Mouse (Mus musculus): ENCODE data around the gene Map1b. TPM values are rescaled to one million over a fixed set of nuclear protein-coding genes. Genes with fewer than 3 reads are reported as not detected.

Gene Map1b
- polyA plus RNA-seq, 1 experiment from 2014 or later, result 3.0 TPM

- H3K4me2 ChIP-seq, result no peak overlapping the region
- no peak overlapping the region for H3K9ac ChIP-seq
- no peaks in the 10 kb centered on the region for H3K36me3 ChIP-seq (replicated peaks)
- H3K9me3 ChIP-seq (replicated peaks), result no peaks in the 10 kb centered on the region
- no peaks in the 10 kb centered on the region for H3K27me3 ChIP-seq
- no peak for ATAC-seq (ENCODE audit: insufficient read depth)
- 32% methylated on average over 8 of the region's 8 CpGs for WGBS (ENCODE audit: insufficient replicate concordance)
- H3K4me3 ChIP-seq (replicated peaks), result no peak overlapping the region
- no peak overlapping the region for H3K27ac ChIP-seq (replicated peaks)
- H3K4me1 ChIP-seq (replicated peaks), result no peaks in the 10 kb centered on the region
These were observed 9.2 kb upstream of the Map1b start for GRCm38 (mm10) chr13:99525491-99525890.

- peaks cover 11% of the 10 kb centered on the region; the same call in 1 of the 2 replicates for H3K4me1 ChIP-seq (replicated peaks)
- H3K27me3 ChIP-seq, result peaks cover 56% of the 10 kb centered on the region
- H3K9ac ChIP-seq, result no peak overlapping the region
- ATAC-seq (ENCODE audit: insufficient read depth), result no peak
- no peaks in the 10 kb centered on the region for H3K9me3 ChIP-seq (replicated peaks)
- H3K27ac ChIP-seq (replicated peaks), result no peak overlapping the region
- H3K4me3 ChIP-seq (replicated peaks), result no peak overlapping the region
- no peaks in the 10 kb centered on the region for H3K36me3 ChIP-seq (replicated peaks)
- 67% methylated on average over 5 of the region's 5 CpGs for WGBS (ENCODE audit: insufficient replicate concordance)
- H3K4me2 ChIP-seq, result no peak overlapping the region
These were observed 1.5 kb upstream of the Map1b start for GRCm38 (mm10) chr13:99517836-99518235.

- Histone ChIP-seq H3K9ac (no peak overlapping the region), H3K36me3 (replicated peaks) (no peaks in the 10 kb centered on the region), H3K27me3 (peaks cover 60% of the 10 kb centered on the region), H3K4me2 (peak overlapping the region; percentile 69), H3K9me3 (replicated peaks) (no peaks in the 10 kb centered on the region), H3K4me1 (replicated peaks) (peaks cover 11% of the 10 kb centered on the region; the same call in 1 of the 2 replicates), H3K4me3 (replicated peaks) (peak overlapping the region; percentile 47), H3K27ac (replicated peaks) (no peak overlapping the region)
- WGBS (ENCODE audit: insufficient replicate concordance), result 1% methylated on average over 42 of the region's 44 CpGs
- ATAC-seq (ENCODE audit: insufficient read depth), result no peak
These were observed 448 bp downstream of the Map1b start for GRCm38 (mm10) chr13:99515736-99516447.

DNA sequence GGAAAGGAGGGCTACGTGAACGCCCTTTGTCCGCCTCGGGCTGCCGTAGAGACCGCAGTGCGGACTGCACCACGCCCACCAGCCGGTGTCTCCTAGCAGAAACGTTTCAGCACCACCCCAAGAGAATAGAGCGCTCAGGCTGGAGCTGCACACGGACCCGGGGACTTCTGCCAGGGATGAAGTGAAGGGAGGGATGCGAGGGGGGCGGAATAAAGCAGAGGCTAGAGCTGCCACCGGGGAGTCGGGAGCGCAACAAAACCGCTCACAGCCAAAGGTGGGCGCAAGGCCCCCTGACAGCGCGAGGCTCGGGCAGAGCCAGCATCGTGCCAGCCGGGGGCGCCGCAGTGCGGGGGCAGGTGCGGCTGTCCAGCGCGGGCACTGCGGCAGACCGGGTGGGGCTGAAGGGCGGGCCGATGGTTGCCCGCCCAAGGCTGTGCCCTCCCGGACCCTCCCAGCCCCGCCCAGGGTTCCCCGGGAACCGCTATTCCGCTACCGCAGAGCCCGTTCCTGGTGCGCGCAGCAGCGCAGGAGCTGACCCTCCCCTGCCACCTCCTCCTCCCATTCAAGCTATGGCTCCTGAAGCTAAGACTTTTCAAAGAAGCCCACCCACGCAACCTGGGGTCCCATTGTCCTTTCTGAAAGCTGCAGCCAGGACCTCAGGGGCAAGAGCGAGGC is 1.3 kb downstream of the Map1b start:
- 1% methylated on average over 40 of the region's 48 CpGs for WGBS (ENCODE audit: insufficient replicate concordance)
- 0 out of 2 replicates have a peak, but pooled peaks have one; percentile 37 for ATAC-seq (ENCODE audit: insufficient read depth)
- peaks cover 60% of the 10 kb centered on the region for H3K27me3 ChIP-seq
- H3K4me2 ChIP-seq, result peak overlapping the region; percentile 69
- H3K4me3 ChIP-seq (replicated peaks), result peak overlapping the region; percentile 47
- no peaks in the 10 kb centered on the region for H3K36me3 ChIP-seq (replicated peaks)
- no peaks in the 10 kb centered on the region for H3K9me3 ChIP-seq (replicated peaks)
- no peak overlapping the region for H3K27ac ChIP-seq (replicated peaks)
- H3K9ac ChIP-seq, result no peak overlapping the region
- H3K4me1 ChIP-seq (replicated peaks), result peaks cover 11% of the 10 kb centered on the region; the same call in 1 of the 2 replicates

DNA sequence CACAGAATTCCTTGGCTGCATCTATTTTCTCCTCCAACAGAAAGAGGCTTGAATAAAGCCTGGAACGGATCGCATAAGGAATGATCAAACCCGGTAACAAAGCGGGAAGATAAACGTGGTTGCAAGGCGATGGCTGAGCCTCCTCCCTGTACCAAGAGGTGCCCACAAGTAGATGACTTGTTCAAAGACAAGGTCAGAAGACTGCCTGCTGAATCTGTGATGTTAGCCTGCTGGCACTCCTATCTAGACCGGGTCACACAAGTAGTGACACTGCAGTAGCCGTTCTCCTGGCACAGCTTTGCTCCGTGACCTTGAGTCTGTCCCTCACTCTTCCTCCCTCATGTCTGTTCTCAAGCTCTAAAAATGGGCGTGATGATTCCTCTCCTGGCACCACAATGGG is 2.4 kb downstream of the Map1b start:
- Histone ChIP-seq H3K4me3 (replicated peaks) (no peak overlapping the region), H3K4me1 (replicated peaks) (peaks cover 11% of the 10 kb centered on the region; the same call in 1 of the 2 replicates), H3K27ac (replicated peaks) (no peak overlapping the region), H3K36me3 (replicated peaks) (no peaks in the 10 kb centered on the region), H3K4me2 (no peak overlapping the region), H3K9me3 (replicated peaks) (no peaks in the 10 kb centered on the region), H3K9ac (no peak overlapping the region), H3K27me3 (peaks cover 60% of the 10 kb centered on the region)
- 31% methylated on average over 10 of the region's 10 CpGs for WGBS (ENCODE audit: insufficient replicate concordance)
- no peak for ATAC-seq (ENCODE audit: insufficient read depth)

DNA sequence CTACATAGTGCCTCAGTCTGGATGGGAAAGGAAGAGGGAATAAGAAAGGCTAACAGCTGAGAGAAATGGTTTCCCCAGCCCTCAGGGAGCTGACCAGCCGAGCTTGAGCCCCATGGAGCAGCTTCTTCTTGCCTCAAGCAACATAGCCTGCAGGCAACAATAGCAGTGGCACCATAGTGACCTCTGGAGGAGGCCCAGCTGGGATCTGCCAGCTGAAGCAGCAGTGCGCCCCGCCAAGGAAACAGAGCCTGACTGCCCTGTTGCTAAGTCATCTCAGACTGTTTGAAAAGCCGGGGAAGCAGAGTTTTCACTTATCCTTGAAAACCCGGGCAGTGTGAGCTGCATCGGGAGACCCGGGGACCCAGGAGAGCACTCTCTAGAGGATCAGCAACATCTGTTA is 3.2 kb downstream of the Map1b start:
- Histone ChIP-seq H3K4me3 (replicated peaks) (no peak overlapping the region), H3K4me1 (replicated peaks) (peaks cover 11% of the 10 kb centered on the region; the same call in 1 of the 2 replicates), H3K27ac (replicated peaks) (no peak overlapping the region), H3K36me3 (replicated peaks) (no peaks in the 10 kb centered on the region), H3K9ac (no peak overlapping the region), H3K4me2 (no peak overlapping the region), H3K27me3 (peaks cover 52% of the 10 kb centered on the region), H3K9me3 (replicated peaks) (no peaks in the 10 kb centered on the region)
- 7% methylated on average over 7 of the region's 7 CpGs for WGBS (ENCODE audit: insufficient replicate concordance)
- no peak for ATAC-seq (ENCODE audit: insufficient read depth)

DNA sequence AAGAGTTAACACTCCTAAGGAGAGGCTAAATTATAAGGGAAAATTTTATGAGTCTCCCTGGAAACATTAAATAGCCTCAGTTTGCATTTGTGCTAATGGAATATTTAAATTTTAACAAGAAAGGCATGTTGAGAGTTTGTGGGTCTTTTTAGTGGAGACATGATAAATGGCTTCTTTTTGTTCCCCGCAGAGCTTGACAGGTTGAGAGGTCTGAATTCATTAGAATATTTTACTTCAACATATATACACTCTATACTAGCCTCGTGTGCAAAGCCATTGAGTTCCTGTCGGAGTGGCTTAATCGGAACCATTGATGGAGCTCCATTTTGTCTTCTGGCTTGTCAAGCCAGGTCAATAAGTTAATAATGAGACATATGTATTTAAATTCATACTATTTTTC is 6.4 kb downstream of the Map1b start:
- Histone ChIP-seq H3K36me3 (replicated peaks) (no peaks in the 10 kb centered on the region), H3K27me3 (peaks cover 23% of the 10 kb centered on the region), H3K27ac (replicated peaks) (no peak overlapping the region), H3K9ac (no peak overlapping the region), H3K4me2 (no peak overlapping the region), H3K9me3 (replicated peaks) (no peaks in the 10 kb centered on the region), H3K4me1 (replicated peaks) (peaks cover under 1% of the 10 kb centered on the region; the same call in 1 of the 2 replicates), H3K4me3 (replicated peaks) (no peak overlapping the region)
- no peak for ATAC-seq (ENCODE audit: insufficient read depth)
- WGBS (ENCODE audit: insufficient replicate concordance), result 69% methylated on average over 4 of the region's 4 CpGs

GRCm38 (mm10) chr13:99506580-99506962 is 9.8 kb downstream of the Map1b start:
- Histone ChIP-seq H3K9me3 (replicated peaks) (no peaks in the 10 kb centered on the region), H3K4me3 (replicated peaks) (no peak overlapping the region), H3K9ac (no peak overlapping the region), H3K27ac (replicated peaks) (no peak overlapping the region), H3K27me3 (no peaks in the 10 kb centered on the region), H3K36me3 (replicated peaks) (no peaks in the 10 kb centered on the region), H3K4me2 (no peak overlapping the region), H3K4me1 (replicated peaks) (no peaks in the 10 kb centered on the region)
- 48% methylated on average over 2 of the region's 2 CpGs for WGBS (ENCODE audit: insufficient replicate concordance)
- ATAC-seq (ENCODE audit: insufficient read depth), result no peak

DNA sequence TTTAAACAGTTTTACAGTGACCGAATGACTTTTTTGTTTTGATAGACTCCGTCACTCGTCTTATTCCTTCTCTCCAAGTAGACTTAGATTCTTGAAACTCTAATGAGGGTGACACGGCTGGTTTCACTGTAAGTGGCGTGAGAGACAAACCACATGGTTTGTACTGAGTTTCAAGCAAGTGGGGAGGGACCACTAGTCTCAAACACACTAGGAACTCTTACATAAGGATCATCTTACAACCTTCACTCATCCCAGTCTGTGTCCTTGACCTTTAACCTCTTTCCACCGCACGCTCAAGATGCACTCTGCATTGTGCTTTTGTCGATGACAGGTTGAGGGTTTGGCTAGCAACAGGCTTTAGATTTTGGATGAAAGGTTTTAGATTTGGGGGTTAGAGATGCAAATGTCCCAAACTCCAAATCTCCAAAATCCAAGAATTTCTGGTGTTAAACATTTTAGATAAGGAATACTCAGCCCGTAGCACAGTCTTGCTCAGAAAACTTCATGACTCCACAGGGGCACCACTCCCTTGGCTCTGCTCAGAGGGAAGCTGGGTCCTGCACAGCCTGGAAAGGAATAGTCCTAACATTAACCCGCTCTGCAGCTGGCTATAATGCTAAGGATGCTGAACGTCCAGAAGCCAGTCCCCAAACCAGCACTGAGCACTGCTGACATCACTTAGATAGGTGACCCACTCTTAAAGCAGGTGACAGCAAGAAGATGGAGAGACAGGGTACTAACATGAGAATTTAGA is 10.3 kb downstream of the Map1b start:
- H3K36me3 ChIP-seq (replicated peaks), result no peaks in the 10 kb centered on the region
- ATAC-seq (ENCODE audit: insufficient read depth), result no peak
- H3K4me1 ChIP-seq (replicated peaks), result no peaks in the 10 kb centered on the region
- no peaks in the 10 kb centered on the region for H3K9me3 ChIP-seq (replicated peaks)
- H3K4me3 ChIP-seq (replicated peaks), result no peak overlapping the region
- 68% methylated on average over 11 of the region's 11 CpGs for WGBS (ENCODE audit: insufficient replicate concordance)
- no peaks in the 10 kb centered on the region for H3K27me3 ChIP-seq
- no peak overlapping the region for H3K9ac ChIP-seq
- H3K27ac ChIP-seq (replicated peaks), result no peak overlapping the region
- H3K4me2 ChIP-seq, result no peak overlapping the region

GRCm38 (mm10) chr13:99503370-99503979 is 12.9 kb downstream of the Map1b start:
- no peaks in the 10 kb centered on the region for H3K36me3 ChIP-seq (replicated peaks)
- no peak overlapping the region for H3K9ac ChIP-seq
- ATAC-seq (ENCODE audit: insufficient read depth), result no peak
- no peaks in the 10 kb centered on the region for H3K4me1 ChIP-seq (replicated peaks)
- WGBS (ENCODE audit: insufficient replicate concordance), result 25% methylated on average over 14 of the region's 14 CpGs
- H3K27me3 ChIP-seq, result no peaks in the 10 kb centered on the region
- H3K4me3 ChIP-seq (replicated peaks), result no peak overlapping the region
- no peak overlapping the region for H3K27ac ChIP-seq (replicated peaks)
- H3K4me2 ChIP-seq, result no peak overlapping the region
- no peaks in the 10 kb centered on the region for H3K9me3 ChIP-seq (replicated peaks)

GRCm38 (mm10) chr13:99502911-99503310 is 13.4 kb downstream of the Map1b start:
- ATAC-seq (ENCODE audit: insufficient read depth), result no peak
- WGBS (ENCODE audit: insufficient replicate concordance), result 23% methylated on average over 7 of the region's 7 CpGs
- H3K9ac ChIP-seq, result no peak overlapping the region
- no peak overlapping the region for H3K27ac ChIP-seq (replicated peaks)
- H3K4me2 ChIP-seq, result no peak overlapping the region
- H3K9me3 ChIP-seq (replicated peaks), result no peaks in the 10 kb centered on the region
- no peaks in the 10 kb centered on the region for H3K27me3 ChIP-seq
- no peaks in the 10 kb centered on the region for H3K4me1 ChIP-seq (replicated peaks)
- H3K36me3 ChIP-seq (replicated peaks), result no peaks in the 10 kb centered on the region
- no peak overlapping the region for H3K4me3 ChIP-seq (replicated peaks)
